Mouse (Mus musculus): ENCODE results near the gene Neu3. TPM values are rescaled to one million over a fixed set of nuclear protein-coding genes. Genes with fewer than 3 reads are reported as not detected.

The Neu3 gene
- total RNA-seq, 1 experiment, result 2.2 TPM

GRCm38 (mm10) chr7:99833115-99833845, 5.1 kb upstream of the Neu3 start:
- Histone ChIP-seq H3K9ac (ENCODE audit: insufficient read depth, low read depth, low read length, poor library complexity, severe bottlenecking) (no peak overlapping the region), H3K36me3 (ENCODE audit: control insufficient read depth, insufficient read depth, low read length, poor library complexity, severe bottlenecking) (peaks cover 6% of the 10 kb centered on the region; the same call in 1 of the 2 replicates), H3K9me3 (ENCODE audit: control insufficient read depth, insufficient read depth, low read depth, low read length) (no peaks in the 10 kb centered on the region), H3K4me1 (ENCODE audit: control insufficient read depth in 2 of 2, insufficient read depth in 2 of 2, low read length in 2 of 2, poor library complexity in 1 of 2) (0 out of 4 replicates have a peak, but pooled peaks cover 2% of the 10 kb centered on the region in 2 experiments), H3K27ac (ENCODE audit: insufficient read depth, low read depth, low read length, poor library complexity, severe bottlenecking) (no peak overlapping the region), H3K4me3 (ENCODE audit: insufficient read depth in 1 of 2, low read depth in 1 of 2, low read length in 2 of 2, poor library complexity in 1 of 2, severe bottlenecking in 1 of 2) (no peak overlapping the region)
- no peak for DNase-seq (ENCODE audit: low read depth, low spot score)
- in situ Hi-C loops (cut with MboI; ENCODE audit: low sequenced_read_pairs in 2 of 2, unreplicated experiment in 2 of 2), result no loop called here
- TF ChIP-seq ZC3H11A (IDR thresholded peaks at IDR 0.05; ENCODE audit: borderline replicate concordance, low read depth, low read length) (no peak), CHD2 (IDR thresholded peaks at IDR 0.05; ENCODE audit: low read depth, low read length) (no peak), HCFC1 (IDR thresholded peaks at IDR 0.05; ENCODE audit: borderline replicate concordance, insufficient read depth, low read length) (no peak), MAFK (IDR thresholded peaks at IDR 0.05; ENCODE audit: insufficient read depth, low read depth, low read length) (no peak), ZNF384 (IDR thresholded peaks at IDR 0.05; ENCODE audit: low read depth, low read length) (no peak)

- Histone ChIP-seq H3K4me3 (ENCODE audit: insufficient read depth in 1 of 2, low read depth in 1 of 2, low read length in 2 of 2, poor library complexity in 1 of 2, severe bottlenecking in 1 of 2) (no peak overlapping the region), H3K4me1 (ENCODE audit: control insufficient read depth in 2 of 2, insufficient read depth in 2 of 2, low read length in 2 of 2, poor library complexity in 1 of 2) (peaks cover 2 to 3% of the 10 kb centered on the region in 2 experiments; a peak in 1 of 4 replicates), H3K9me3 (ENCODE audit: control insufficient read depth, insufficient read depth, low read depth, low read length) (no peaks in the 10 kb centered on the region), H3K27ac (ENCODE audit: insufficient read depth, low read depth, low read length, poor library complexity, severe bottlenecking) (no peak overlapping the region), H3K36me3 (ENCODE audit: control insufficient read depth, insufficient read depth, low read length, poor library complexity, severe bottlenecking) (no peaks in the 10 kb centered on the region), H3K9ac (ENCODE audit: insufficient read depth, low read depth, low read length, poor library complexity, severe bottlenecking) (no peak overlapping the region; the same call in 1 of the 2 replicates)
- no peak for DNase-seq (ENCODE audit: low read depth, low spot score)
- in situ Hi-C loops (cut with MboI; ENCODE audit: low sequenced_read_pairs in 2 of 2, unreplicated experiment in 2 of 2), result no loop called here
- TF ChIP-seq ZC3H11A (IDR thresholded peaks at IDR 0.05; ENCODE audit: borderline replicate concordance, low read depth, low read length) (no peak), MAFK (IDR thresholded peaks at IDR 0.05; ENCODE audit: insufficient read depth, low read depth, low read length) (no peak), HCFC1 (IDR thresholded peaks at IDR 0.05; ENCODE audit: borderline replicate concordance, insufficient read depth, low read length) (no peak)
Observed at GRCm38 (mm10) chr7:99826096-99826495, 2.1 kb downstream of the Neu3 start.

- Histone ChIP-seq H3K27ac (ENCODE audit: insufficient read depth, low read depth, low read length, poor library complexity, severe bottlenecking) (no peak overlapping the region), H3K4me3 (ENCODE audit: insufficient read depth in 1 of 2, low read depth in 1 of 2, low read length in 2 of 2, poor library complexity in 1 of 2, severe bottlenecking in 1 of 2) (no peak overlapping the region), H3K36me3 (ENCODE audit: control insufficient read depth, insufficient read depth, low read length, poor library complexity, severe bottlenecking) (no peaks in the 10 kb centered on the region), H3K9me3 (ENCODE audit: control insufficient read depth, insufficient read depth, low read depth, low read length) (no peaks in the 10 kb centered on the region), H3K9ac (ENCODE audit: insufficient read depth, low read depth, low read length, poor library complexity, severe bottlenecking) (no peak overlapping the region), H3K4me1 (ENCODE audit: control insufficient read depth in 2 of 2, insufficient read depth in 2 of 2, low read length in 2 of 2, poor library complexity in 1 of 2) (peaks cover 2 to 3% of the 10 kb centered on the region in 2 experiments; a peak in 1 of 4 replicates)
- TF ChIP-seq MAFK (IDR thresholded peaks at IDR 0.05; ENCODE audit: insufficient read depth, low read depth, low read length) (no peak), ZNF384 (IDR thresholded peaks at IDR 0.05; ENCODE audit: low read depth, low read length) (no peak), HCFC1 (IDR thresholded peaks at IDR 0.05; ENCODE audit: borderline replicate concordance, insufficient read depth, low read length) (no peak), ZC3H11A (IDR thresholded peaks at IDR 0.05; ENCODE audit: borderline replicate concordance, low read depth, low read length) (no peak)
- DNase-seq (ENCODE audit: low read depth, low spot score), result no peak
- in situ Hi-C loops (cut with MboI; ENCODE audit: low sequenced_read_pairs in 2 of 2, unreplicated experiment in 2 of 2), result no loop called here
Observed at GRCm38 (mm10) chr7:99825511-99825910, 2.7 kb downstream of the Neu3 start.

GRCm38 (mm10) chr7:99824649-99825483, 3.4 kb downstream of the Neu3 start:
- Histone ChIP-seq H3K36me3 (ENCODE audit: control insufficient read depth, insufficient read depth, low read length, poor library complexity, severe bottlenecking) (no peaks in the 10 kb centered on the region), H3K9me3 (ENCODE audit: control insufficient read depth, insufficient read depth, low read depth, low read length) (no peaks in the 10 kb centered on the region), H3K27ac (ENCODE audit: insufficient read depth, low read depth, low read length, poor library complexity, severe bottlenecking) (no peak overlapping the region), H3K4me3 (ENCODE audit: insufficient read depth in 1 of 2, low read depth in 1 of 2, low read length in 2 of 2, poor library complexity in 1 of 2, severe bottlenecking in 1 of 2) (no peak overlapping the region), H3K9ac (ENCODE audit: insufficient read depth, low read depth, low read length, poor library complexity, severe bottlenecking) (no peak overlapping the region), H3K4me1 (ENCODE audit: control insufficient read depth in 2 of 2, insufficient read depth in 2 of 2, low read length in 2 of 2, poor library complexity in 1 of 2) (peaks cover 2 to 3% of the 10 kb centered on the region in 2 experiments; a peak in 1 of 4 replicates)
- no peak for TF ChIP-seq HCFC1 (IDR thresholded peaks at IDR 0.05; ENCODE audit: borderline replicate concordance, insufficient read depth, low read length)
- TF ChIP-seq CHD2 (IDR thresholded peaks at IDR 0.05; ENCODE audit: low read depth, low read length), result no peak
- no peak for TF ChIP-seq ZC3H11A (IDR thresholded peaks at IDR 0.05; ENCODE audit: borderline replicate concordance, low read depth, low read length)
- TF ChIP-seq MAFK (IDR thresholded peaks at IDR 0.05; ENCODE audit: insufficient read depth, low read depth, low read length), result no peak
- no peak for TF ChIP-seq ZNF384 (IDR thresholded peaks at IDR 0.05; ENCODE audit: low read depth, low read length)
- no peak for DNase-seq (ENCODE audit: low read depth, low spot score)
- in situ Hi-C loops (cut with MboI; ENCODE audit: low sequenced_read_pairs in 2 of 2, unreplicated experiment in 2 of 2), result no loop called here
